Mouse (Mus musculus) NIH3T3 (cell line): ENCODE measurements at regions not wholly inside any gene's neighbourhood (a gene's known extent, or its start where the extent isn't known, plus 50 kb on each side); places are given as distances from the start of the nearest gene placed in this dataset.
A peak's percentile ranks its signal among the peaks of the same experiment; 100 is the strongest.

Source experiments
- DNase-seq: peaks from one replicate; pipeline ENCODE4 v3.0.0-alpha.2; 2012; ENCODE audit warnings: low read depth

GRCm38 (mm10) chr11:23996250-23996649 lies 78.6 kb downstream of the A830031A19Rik start:
- DNase-seq, result no peak

GRCm38 (mm10) chr11:23994160-23994559 lies 80.7 kb downstream of the A830031A19Rik start:
- DNase-seq, result no peak

GRCm38 (mm10) chr11:23987532-23988450 lies 87.1 kb downstream of the A830031A19Rik start:
- DNase-seq, result no peak

- no peak for DNase-seq
Observed at GRCm38 (mm10) chr11:23985231-23985630, 89.6 kb downstream of the A830031A19Rik start.

- peak; percentile 86 for DNase-seq
Observed at GRCm38 (mm10) chr11:23979332-23979731, 84.3 kb upstream of the Papolg start.

- no peak for DNase-seq
Observed at GRCm38 (mm10) chr11:23978300-23978699, 83.2 kb upstream of the Papolg start.

GRCm38 (mm10) chr11:23977096-23977495 lies 82.0 kb upstream of the Papolg start:
- no peak for DNase-seq

- peak; percentile 69 for DNase-seq
Observed at GRCm38 (mm10) chr11:23954323-23954722, 59.3 kb upstream of the Papolg start.

- no peak for DNase-seq
Observed at GRCm38 (mm10) chr11:23945966-23946365, 50.9 kb upstream of the Papolg start.
